Mouse (Mus musculus) left cerebral cortex, postnatal 25 days (tissue): ENCODE data around the gene Eif5a. TPM values are rescaled to one million over a fixed set of nuclear protein-coding genes. Genes with fewer than 3 reads are reported as not detected.
"Not testable (repeated sequence)": the region's sequence is repeated elsewhere in the genome, so short reads cannot be mapped to it uniquely, and the experiment has no call there.

Experiments used
- DNase-seq, 2 experiments: peaks; one replicate each; pipeline ENCODE4 v3.0.0; 2022; ENCODE audit warnings: low spot score in 2 of 2, mixed read lengths in 1 of 2
- intact Hi-C: fragments of 180-260 bp; cut with DNase I; formaldehyde crosslinking; loops from one replicate; pipeline ENCODE4 v1.15.1; 2025
- total RNA-seq, 2 experiments: library from RNA; stranded (reverse); gene quantifications; 2 replicates each; pipeline ENCODE4 v1.2.3; 2021

Eif5a gene
- total RNA-seq, result 100 to 1,000 TPM; 425 to 450 TPM

DNA sequence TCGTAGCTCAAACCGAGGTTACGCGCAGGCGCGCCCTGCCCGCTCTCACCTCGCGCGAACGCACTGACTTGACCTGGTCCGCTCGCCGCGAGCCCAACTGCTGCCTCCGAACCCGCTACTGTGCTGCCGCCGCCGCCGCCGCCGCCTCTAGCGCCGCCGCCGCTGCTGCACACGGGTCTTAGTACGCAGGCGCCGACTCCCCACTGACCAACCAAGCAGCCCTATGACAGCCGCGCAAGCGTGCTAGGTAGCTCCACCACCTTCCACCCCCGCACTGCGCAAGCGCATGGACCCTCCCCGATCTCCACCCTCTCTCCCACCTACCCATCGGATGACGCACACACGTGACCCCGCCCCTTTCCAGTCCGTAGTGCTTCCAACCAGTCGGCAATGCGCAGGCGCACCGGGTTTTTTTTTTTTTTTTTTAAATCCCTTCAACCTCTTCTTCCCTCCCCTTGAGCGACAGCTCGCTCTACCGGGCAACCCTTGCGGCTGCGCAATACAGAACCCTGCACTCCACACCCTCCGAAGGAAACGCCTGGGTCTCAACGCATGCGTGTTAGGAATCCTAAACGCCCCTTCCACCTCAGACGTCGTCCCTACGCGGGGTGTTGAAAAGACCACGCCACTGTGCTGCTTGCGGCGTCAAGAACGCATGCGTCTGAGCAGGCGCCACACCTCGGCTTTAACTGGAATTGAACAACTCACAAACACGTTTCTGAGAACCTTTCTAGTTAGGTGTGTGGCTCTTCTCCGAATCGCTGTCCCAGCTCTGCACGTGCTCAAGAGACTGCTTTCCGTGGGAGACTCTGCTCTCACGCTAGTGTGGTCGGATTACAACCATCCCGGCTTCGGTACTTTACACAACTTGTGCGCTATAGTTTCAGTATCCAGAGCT is at the start of gene Eif5a:
Eif5a (minus strand) TSS at position 845 of the 898 bp plus-strand sequence.
- peak; percentile 99 to 100 for DNase-seq
- intact Hi-C loops, result loop anchor here (1.0 to 5.0 kb wide), 3 partner anchors 20 to 239 kb away; partner anchors contain the start of genes Ctdnep1, Elp5, Neurl4 and Senp3

DNA sequence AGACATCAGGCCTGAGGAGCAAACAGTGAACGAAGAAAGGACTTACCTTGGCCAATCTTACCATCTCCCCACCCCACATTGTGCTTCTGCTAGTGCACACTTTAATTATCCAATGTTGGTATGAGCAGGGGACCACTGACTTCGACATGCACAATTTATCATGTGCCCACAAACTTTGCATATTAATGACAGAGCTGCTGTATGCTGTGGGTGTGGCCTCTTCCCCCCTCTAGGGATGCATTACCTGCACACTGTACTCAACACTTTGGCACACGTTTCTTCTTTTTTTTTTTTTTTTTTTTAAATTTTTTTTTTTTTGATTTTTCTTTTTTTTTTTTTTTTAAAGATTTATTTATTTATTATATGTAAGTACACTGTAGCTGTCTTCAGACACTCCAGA is 49.0 kb upstream of the Eif5a start:
- intact Hi-C loops, result no loop called here
- DNase-seq, result no peak

DNA sequence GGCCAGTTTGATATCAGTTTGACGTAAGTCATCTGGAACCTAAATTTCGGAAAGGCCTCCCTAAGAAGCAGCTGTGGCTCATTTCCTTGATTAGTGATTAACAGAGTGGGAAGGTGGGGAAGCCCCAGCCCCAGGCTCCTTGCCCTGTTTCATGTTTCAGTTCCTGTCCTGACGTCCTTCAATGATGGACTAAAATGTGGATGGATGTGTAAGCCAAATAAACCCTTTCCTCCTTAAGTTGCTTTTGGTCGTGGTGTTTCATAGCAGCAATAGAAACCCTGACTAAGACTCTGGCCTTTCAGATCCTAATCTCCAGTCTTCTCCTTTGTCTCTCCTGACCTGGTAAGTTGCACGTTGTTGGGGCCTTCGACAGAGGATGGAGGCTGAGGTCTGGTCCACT is 48.5 kb upstream of the Eif5a start:
- no peak for DNase-seq
- intact Hi-C loops, result no loop called here

DNA sequence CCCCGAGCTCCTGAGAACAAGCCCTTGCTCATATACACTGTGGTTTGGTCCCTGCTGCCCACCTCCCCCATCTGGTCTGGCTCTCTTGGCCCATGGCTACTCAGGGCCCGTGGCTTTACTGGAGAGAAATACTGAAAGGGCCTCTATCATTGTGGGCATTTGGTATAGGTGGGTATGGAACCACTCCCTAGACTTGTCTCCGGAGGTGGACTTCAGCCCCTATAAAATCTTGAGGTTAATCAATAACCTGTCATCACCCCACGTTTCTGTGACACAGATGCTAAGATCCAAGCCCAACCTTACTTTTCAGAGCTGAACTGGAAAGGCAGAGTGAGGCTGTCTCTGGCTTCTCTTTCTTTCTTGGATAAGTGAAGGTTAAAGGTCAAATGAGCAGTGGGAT is 47.0 kb upstream of the Eif5a start:
- intact Hi-C loops, result no loop called here
- no peak for DNase-seq

DNA sequence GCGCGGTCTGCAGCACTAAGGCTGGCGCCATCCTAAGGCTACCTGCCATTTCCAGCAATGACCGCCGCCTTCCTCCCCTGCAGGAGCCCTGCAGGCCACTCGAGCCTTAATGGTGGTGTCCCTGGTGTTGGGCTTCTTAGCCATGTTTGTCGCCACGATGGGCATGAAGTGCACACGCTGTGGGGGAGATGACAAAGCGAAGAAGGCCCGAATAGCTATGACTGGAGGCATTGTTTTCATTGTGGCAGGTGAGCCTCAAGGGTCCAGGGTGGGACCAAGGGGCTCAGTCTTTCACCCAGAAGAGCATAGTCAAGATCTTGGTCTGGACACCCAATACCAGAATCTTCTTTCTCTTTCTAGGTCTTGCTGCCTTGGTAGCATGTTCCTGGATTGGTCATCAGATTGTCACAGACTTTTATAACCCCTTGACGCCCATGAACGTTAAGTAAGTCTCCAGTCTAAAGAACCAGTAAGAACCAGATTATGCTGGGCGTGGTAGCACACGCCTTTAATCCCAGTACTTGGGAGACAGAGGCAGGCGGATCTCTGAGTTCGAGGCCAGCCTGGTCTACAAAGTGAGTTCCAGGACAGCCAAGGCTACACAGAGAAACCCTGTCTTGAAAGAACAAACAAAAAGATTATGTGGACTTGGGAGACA is 45.2 kb upstream of the Eif5a start:
- DNase-seq, result no peak
- intact Hi-C loops, result no loop called here

DNA sequence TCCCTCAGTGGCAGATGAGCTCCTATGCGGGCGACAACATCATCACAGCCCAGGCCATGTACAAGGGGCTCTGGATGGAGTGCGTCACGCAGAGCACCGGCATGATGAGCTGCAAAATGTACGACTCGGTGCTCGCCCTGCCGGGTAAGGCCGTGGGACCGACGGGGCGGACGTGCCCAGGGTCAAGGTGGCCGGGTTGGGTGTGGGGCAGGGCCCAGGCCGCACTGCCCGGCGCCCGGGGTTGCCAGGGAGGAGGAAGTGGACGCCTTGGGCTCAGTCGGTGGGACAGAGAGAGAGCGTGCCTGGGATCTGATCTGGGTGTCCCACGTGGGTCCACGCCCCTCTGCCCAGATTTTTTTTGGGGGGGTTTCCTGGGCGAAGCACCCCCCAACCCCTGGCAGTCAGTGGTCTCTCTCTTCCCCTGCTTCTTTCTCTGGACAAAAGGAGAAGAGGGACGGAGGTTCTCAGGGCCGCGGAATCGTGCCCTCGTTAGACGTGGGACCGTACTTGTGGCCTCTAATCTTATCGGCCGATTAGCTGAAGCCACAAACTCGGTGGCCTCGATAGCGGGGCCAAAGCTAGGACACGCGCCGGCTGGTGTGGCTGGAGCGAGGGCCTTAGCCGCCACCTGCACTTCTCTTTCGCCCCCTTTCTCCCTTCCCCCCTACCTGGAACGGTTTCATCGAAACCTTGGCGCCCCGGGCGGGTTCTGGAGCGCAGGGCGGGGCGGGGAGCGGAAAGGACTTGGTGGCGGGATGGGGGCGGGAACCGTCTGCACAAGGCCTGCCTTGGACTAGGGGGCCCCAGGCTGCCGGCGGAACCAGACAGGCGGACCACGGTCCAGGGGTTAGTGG is 44.5 kb upstream of the Eif5a start:
- intact Hi-C loops, result no loop called here
- DNase-seq, result no peak

DNA sequence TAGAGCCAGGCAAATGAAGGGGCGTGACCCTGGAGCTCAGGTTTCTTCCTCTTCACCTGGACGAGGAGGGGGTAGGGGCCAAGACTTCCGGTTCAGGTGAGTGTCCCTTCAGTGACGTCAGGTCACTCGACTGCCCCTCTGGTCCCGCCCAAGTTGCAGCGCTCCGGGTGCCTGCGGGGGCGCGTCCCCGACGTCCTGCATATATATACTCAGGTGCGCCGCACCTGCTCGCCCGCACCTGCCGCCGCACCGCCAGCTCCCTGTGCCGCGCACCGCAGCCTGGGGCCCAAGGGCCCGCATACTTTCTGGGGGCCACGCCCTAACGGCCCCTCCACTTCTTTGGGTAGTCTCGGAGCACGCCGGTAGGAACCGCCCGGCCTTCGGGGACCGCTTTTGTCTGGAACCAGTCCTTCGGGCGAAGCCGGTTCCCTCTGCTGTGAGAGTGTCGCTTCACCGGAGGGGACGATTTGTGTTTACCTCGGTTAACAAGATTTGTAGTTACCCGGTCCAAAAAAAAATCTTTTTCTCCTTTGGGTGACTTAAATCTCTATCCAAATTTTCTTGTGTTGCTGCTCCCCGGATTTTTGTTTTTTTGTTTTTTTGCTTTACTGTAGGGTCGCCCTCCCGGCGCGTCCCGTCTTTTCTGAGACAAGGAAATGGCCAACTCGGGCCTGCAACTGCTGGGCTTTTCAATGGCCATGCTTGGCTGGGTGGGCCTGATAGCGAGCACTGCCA is 43.7 kb upstream of the Eif5a start:
- intact Hi-C loops, result no loop called here
- no peak for DNase-seq

DNA sequence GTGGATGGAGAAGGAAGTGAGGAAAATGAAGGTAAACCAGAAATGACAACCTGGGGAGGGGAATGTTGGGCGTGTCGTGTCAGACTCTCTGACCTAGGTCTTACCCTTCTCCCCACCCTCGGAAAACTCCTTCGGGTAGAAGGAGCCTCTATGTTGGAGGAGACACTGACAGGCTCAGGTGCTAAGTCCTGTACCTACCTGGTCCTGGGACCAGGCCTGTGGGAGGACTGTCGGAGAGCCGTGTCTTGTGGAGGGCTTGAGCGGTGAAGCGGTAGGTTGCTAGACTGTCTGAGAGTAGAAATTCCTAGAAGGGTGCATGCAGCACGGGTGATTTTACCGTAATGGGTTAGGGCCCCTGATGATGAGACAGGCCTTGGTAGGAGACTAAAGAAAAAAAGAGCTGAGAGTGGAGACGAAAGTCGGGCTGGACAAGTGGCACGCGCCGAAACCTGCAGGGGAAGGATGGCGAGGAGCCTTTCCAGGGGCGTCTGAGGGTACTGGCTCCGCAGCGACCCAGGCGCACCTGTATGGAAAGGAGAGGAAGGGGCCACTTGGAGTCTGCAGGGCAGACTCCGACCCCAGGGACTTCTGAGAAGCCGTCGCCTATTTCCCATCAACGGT is 43.0 kb upstream of the Eif5a start, which contains the start of gene Cldn7:
Cldn7 (plus strand) TSS at position 130 of the 621 bp plus-strand sequence.
- intact Hi-C loops, result no loop called here
- no peak for DNase-seq

DNA sequence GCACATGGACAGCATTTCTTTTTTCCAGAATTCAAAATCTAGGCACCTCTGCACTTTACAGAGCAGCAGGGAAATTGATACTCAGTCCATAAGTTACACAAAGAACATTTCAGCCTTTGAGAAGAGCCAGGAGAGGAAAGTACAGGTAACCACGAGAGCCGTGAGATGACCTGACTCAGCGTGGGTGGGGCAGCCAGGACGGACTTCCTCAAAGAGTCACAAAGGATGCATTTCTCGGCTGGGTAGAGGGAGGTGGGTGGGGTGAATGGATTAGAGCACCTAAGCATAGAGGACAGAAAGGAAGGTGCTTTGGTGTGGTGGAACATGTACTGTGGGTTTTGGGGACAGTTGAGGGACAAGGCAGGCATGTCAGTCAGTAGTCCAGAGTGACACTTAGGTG is 40.1 kb upstream of the Eif5a start:
- intact Hi-C loops, result no loop called here
- DNase-seq, result no peak

DNA sequence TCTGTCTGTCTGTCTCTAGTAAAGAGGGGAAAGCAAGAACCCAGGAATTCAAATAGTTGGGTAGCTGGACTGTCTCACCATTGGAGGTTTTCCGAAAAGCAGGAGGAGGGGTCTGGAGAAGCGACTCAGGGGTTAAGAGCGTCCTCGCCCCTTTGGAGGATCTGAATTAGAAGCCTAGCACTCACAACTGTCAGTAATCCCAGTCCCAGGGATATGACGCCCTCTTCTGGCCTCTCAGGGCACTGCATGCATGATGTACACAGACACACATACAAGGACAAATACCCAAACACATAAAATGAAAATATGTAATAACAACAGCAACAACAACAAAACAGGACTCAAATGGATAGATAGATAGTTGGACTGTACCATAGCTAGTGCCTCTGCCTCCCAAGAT is 38.9 kb upstream of the Eif5a start:
- intact Hi-C loops, result no loop called here
- no peak for DNase-seq

DNA sequence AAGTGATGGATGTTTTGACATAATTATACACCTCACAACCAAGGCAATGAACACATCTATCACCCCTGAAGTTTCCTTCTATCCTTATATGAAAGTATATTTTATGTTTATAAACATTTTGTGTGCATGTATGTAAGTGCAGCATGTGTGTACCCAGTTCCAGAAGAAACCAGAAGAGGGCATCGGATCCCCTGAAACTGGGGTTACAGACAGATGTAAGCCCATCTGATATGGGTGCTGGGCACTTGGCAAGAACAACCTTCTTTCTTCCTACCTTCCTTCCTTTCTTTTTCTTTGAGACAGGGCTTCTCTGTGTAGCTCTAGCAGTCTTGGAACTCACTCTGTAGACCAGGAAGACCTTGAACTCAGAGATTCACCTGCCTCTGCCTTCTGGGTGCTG is 34.5 kb upstream of the Eif5a start:
- intact Hi-C loops, result no loop called here
- no peak for DNase-seq

DNA sequence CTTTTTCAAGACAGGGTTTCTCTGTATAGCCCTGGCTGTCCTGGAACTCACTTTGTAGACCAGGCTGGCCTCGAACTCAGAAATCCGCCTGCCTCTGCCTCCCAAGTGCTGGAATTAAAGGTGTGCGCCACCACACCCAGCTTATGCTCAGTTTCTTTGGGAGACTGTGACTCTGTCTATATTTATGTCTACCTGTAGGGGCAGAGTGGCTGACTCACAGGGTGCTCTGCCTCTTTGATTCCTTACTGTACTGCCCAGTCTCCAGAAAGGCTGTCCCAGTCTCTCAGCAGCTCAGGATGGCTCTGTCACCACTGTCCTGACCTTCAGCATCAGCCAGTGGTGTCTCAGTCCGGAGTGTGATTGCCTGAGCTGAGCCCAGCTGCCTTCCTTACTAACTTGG is 33.9 kb upstream of the Eif5a start:
- intact Hi-C loops, DNase-seq: not testable (repeated sequence)

DNA sequence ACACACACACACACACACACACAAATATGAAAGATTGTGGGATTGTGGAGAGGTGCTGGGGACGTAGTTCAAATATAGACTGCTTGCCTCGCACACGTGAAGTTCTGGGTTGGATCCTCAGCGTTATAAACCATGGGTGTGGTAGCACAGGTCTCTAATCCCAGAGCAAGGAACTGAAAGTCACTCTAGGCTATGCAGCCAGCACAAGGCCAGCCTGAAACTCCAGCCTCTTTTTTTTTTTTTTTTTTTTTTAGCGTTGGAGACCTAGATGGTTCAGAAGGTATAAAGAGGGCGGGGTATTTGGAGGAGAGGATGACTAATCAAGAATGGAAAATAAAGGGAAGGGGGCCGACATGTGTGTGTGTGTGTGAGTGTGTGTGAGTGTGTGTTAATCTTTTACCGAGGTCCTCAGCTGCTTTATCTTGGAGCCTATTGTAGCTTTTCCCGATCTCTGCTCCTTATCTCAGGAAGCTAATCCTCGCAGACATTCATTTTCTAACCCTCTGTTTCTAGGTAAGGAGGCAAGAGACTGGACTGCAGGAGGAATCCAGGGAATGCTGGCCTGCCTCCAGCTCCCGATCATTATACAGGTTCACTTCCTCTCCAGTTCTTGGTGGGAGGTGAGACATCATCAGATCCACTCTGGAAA is 31.6 kb upstream of the Eif5a start:
- intact Hi-C loops, result no loop called here
- no peak for DNase-seq

DNA sequence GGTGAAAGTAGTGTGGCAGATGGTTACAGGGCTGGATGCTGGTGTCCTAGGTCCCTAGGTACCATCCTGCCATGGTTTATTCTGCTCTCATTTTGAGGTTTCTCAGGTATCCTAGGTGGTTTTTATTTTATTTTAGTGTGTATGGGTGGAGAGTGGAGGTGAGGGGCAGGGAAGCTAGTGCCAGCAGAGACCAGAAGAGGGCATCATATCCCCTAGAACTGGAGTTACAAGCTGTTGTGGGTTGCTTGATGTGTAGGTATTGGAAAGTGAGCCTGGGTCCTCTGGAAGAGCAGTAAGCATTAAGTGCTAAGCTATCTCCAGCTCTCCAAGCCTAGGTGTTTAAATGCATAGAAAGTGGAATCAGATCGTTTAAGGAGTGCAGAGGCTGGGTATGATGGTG is 30.5 kb upstream of the Eif5a start:
- intact Hi-C loops, result no loop called here

DNA sequence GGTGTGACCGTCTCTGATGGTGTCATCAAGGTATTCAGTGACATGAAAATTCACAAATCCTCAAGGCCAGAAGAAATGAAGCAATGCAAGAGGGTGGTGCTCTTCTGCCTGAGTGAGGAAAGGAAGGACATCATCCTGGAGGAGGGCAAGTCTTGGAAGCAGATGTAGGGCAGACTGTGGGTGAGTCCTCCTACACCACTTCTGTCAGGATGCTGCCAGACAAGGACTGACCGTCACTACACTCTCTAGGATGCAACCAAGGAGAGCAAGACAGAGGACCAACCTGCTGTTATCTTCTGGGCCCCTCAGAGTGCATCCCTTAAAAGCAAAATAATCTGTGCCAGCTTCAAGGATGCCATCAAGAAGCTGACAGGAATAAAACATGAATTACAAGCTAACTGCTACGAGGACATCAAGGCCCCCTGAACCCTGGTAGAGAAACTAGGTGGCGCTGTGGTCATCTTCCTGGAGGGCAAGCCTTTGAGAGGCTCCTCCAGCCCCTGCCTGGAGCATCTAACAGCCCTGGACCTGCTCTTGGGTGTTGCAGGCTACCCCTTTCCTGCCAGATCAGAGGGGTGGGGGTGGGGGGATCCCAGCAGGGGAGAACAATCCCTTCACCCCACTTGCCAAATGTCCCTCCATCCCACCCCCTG is 29.2 kb upstream of the Eif5a start:
- intact Hi-C loops, result no loop called here

More for the DNA sequence above, 30.5 kb upstream of the Eif5a start:
- DNase-seq, result no peak

DNA sequence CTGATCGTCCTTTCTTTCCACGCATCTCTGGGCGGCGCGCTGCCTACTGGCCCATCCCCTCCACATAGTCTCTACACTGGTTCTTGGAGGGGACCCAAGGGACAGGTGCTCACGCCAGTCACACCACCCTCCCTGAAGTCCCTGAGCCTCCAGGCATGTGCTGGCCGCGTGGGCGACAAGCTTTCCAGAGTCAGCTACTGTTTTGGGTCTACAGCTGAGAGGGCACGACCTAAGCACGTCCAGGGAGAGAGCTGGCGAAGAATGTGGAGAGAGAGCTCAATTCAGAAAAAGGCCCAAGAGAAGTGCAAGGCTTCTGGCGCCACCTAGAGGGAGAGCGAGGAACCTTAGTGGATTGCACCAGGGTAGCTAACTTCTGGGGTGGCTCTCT is 27.0 kb upstream of the Eif5a start:
- intact Hi-C loops, result loop anchor here (1.0 kb wide), 1 partner anchor 14 kb away; no protein-coding TSS in a partner anchor
- DNase-seq, result peak; percentile 52 to 72

More for the DNA sequence above, 29.2 kb upstream of the Eif5a start:
- DNase-seq, result peak in 1 of 2 experiments; percentile 32

DNA sequence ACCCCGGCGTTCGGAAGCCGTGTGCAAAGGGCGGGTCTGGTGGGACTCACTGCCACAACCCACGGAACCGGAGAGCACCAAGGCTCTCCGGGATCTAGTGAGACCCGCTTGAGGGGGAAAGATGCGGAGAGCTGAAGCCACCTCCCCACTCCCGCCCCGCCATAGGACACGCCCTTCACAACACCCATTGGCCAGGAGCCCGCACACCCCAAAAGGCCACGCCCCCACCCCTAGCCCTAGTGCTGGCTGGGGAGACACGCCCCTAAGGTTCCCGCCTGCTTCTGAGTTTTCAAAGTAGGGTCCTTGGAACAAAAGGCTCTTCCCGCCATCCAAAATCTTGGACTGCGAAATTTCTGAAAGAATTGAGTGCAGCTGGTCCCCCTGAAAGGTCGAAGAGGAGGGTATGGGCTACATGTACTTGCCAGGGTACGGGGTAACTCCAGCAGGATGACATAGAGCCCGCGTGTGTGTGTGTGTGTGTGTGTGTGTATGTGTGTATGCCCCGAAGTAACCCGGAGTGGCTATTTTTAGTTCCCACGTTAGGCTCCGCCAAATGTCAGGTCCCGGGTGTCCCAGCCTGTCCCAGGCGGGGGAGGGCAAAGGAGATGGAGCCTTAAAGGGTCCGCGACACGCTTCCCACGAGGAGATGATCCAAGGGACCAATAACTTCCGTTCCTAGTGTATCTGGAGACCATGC is 26.5 kb upstream of the Eif5a start, which contains the start of gene Slc2a4:
Slc2a4 (minus strand) TSS at position 123 of the 697 bp plus-strand sequence.
- peak; percentile 23 to 35 for DNase-seq
- intact Hi-C loops, result loop anchor here (1.0 kb wide), 1 partner anchor 14 kb away; no protein-coding TSS in a partner anchor
